Mouse (Mus musculus): ENCODE results near the gene Chrna9. TPM values are rescaled to one million over a fixed set of nuclear protein-coding genes. Genes with fewer than 3 reads are reported as not detected.

The Chrna9 gene
- polyA plus RNA-seq, 1 experiment from 2014 or later = 2.2 TPM

GRCm38 (mm10) chr5:65921477-65922138 is 13.1 kb upstream of the Chrna9 start:
- H3K9me3 ChIP-seq (ENCODE audit: control insufficient read depth, low read length) = no peaks in the 10 kb centered on the region
- WGBS = 75% methylated on average over 9 of the region's 9 CpGs
- no peaks in the 10 kb centered on the region for H3K36me3 ChIP-seq (ENCODE audit: control insufficient read depth, insufficient read depth, low read length)
- H3K4me3 ChIP-seq (ENCODE audit: low read depth, low read length) = no peak overlapping the region
- ATAC-seq (ENCODE audit: low read depth) = no peak
- no peak overlapping the region for H3K27ac ChIP-seq (replicated peaks; ENCODE audit: low read depth, low read length)
- H3K4me1 ChIP-seq (ENCODE audit: control insufficient read depth, insufficient read depth, low read length) = no peaks in the 10 kb centered on the region
- no peak overlapping the region for H3K9ac ChIP-seq (ENCODE audit: low read depth, low read length)
- no peak for DNase-seq (ENCODE audit: low spot score)
- no peak overlapping the region for H3K4me2 ChIP-seq (ENCODE audit: low read depth, low read length)
- H3K27me3 ChIP-seq (replicated peaks; ENCODE audit: control insufficient read depth, insufficient read depth, low read length) = no peaks in the 10 kb centered on the region

- DNase-seq (ENCODE audit: low spot score) (no peak), ATAC-seq (ENCODE audit: low read depth) (no peak)
- Histone ChIP-seq H3K4me2 (ENCODE audit: low read depth, low read length) (no peak overlapping the region), H3K4me1 (ENCODE audit: control insufficient read depth, insufficient read depth, low read length) (no peaks in the 10 kb centered on the region), H3K4me3 (ENCODE audit: low read depth, low read length) (no peak overlapping the region), H3K9ac (ENCODE audit: low read depth, low read length) (no peak overlapping the region), H3K36me3 (ENCODE audit: control insufficient read depth, insufficient read depth, low read length) (no peaks in the 10 kb centered on the region), H3K27ac (replicated peaks; ENCODE audit: low read depth, low read length) (no peak overlapping the region), H3K27me3 (replicated peaks; ENCODE audit: control insufficient read depth, insufficient read depth, low read length) (no peaks in the 10 kb centered on the region), H3K9me3 (ENCODE audit: control insufficient read depth, low read length) (no peaks in the 10 kb centered on the region)
- 79% methylated on average over 6 of the region's 6 CpGs for WGBS
These were observed 8.1 kb upstream of the Chrna9 start for GRCm38 (mm10) chr5:65926666-65927065.

GRCm38 (mm10) chr5:65929162-65929561 is 5.6 kb upstream of the Chrna9 start:
- Histone ChIP-seq H3K36me3 (ENCODE audit: control insufficient read depth, insufficient read depth, low read length) (no peaks in the 10 kb centered on the region), H3K9ac (ENCODE audit: low read depth, low read length) (no peak overlapping the region), H3K9me3 (ENCODE audit: control insufficient read depth, low read length) (no peaks in the 10 kb centered on the region), H3K27ac (replicated peaks; ENCODE audit: low read depth, low read length) (no peak overlapping the region), H3K4me3 (ENCODE audit: low read depth, low read length) (no peak overlapping the region), H3K27me3 (replicated peaks; ENCODE audit: control insufficient read depth, insufficient read depth, low read length) (no peaks in the 10 kb centered on the region), H3K4me1 (ENCODE audit: control insufficient read depth, insufficient read depth, low read length) (no peaks in the 10 kb centered on the region), H3K4me2 (ENCODE audit: low read depth, low read length) (no peak overlapping the region)
- ATAC-seq (ENCODE audit: low read depth) = peak; percentile 62; the same call in 1 of the 2 replicates
- peak; percentile 31 for DNase-seq (ENCODE audit: low spot score)
- 57% methylated on average over 7 of the region's 7 CpGs for WGBS

GRCm38 (mm10) chr5:65930171-65930570 is 4.5 kb upstream of the Chrna9 start:
- Histone ChIP-seq H3K27me3 (replicated peaks; ENCODE audit: control insufficient read depth, insufficient read depth, low read length) (no peaks in the 10 kb centered on the region), H3K4me1 (ENCODE audit: control insufficient read depth, insufficient read depth, low read length) (no peaks in the 10 kb centered on the region), H3K9me3 (ENCODE audit: control insufficient read depth, low read length) (no peaks in the 10 kb centered on the region), H3K27ac (replicated peaks; ENCODE audit: low read depth, low read length) (no peak overlapping the region), H3K4me3 (ENCODE audit: low read depth, low read length) (no peak overlapping the region), H3K4me2 (ENCODE audit: low read depth, low read length) (no peak overlapping the region), H3K9ac (ENCODE audit: low read depth, low read length) (no peak overlapping the region), H3K36me3 (ENCODE audit: control insufficient read depth, insufficient read depth, low read length) (no peaks in the 10 kb centered on the region)
- DNase-seq (ENCODE audit: low spot score) = no peak
- WGBS = 65% methylated on average over 4 of the region's 4 CpGs
- ATAC-seq (ENCODE audit: low read depth) = no peak

- H3K4me3 ChIP-seq (ENCODE audit: low read depth, low read length) = no peak overlapping the region
- no peak overlapping the region for H3K9ac ChIP-seq (ENCODE audit: low read depth, low read length)
- no peaks in the 10 kb centered on the region for H3K27me3 ChIP-seq (replicated peaks; ENCODE audit: control insufficient read depth, insufficient read depth, low read length)
- H3K4me1 ChIP-seq (ENCODE audit: control insufficient read depth, insufficient read depth, low read length) = no peaks in the 10 kb centered on the region
- H3K27ac ChIP-seq (replicated peaks; ENCODE audit: low read depth, low read length) = no peak overlapping the region
- H3K4me2 ChIP-seq (ENCODE audit: low read depth, low read length) = no peak overlapping the region
- DNase-seq (ENCODE audit: low spot score) (no peak), ATAC-seq (ENCODE audit: low read depth) (no peak)
- WGBS = 86% methylated on average over 4 of the region's 4 CpGs
- H3K36me3 ChIP-seq (ENCODE audit: control insufficient read depth, insufficient read depth, low read length) = no peaks in the 10 kb centered on the region
- H3K9me3 ChIP-seq (ENCODE audit: control insufficient read depth, low read length) = no peaks in the 10 kb centered on the region
These were observed 1.5 kb upstream of the Chrna9 start for GRCm38 (mm10) chr5:65933258-65933657.

GRCm38 (mm10) chr5:65933764-65934163 is 957 bp upstream of the Chrna9 start:
- no peaks in the 10 kb centered on the region for H3K4me1 ChIP-seq (ENCODE audit: control insufficient read depth, insufficient read depth, low read length)
- no peak for ATAC-seq (ENCODE audit: low read depth)
- 86% methylated on average over 2 of the region's 2 CpGs for WGBS
- no peak overlapping the region for H3K27ac ChIP-seq (replicated peaks; ENCODE audit: low read depth, low read length)
- no peaks in the 10 kb centered on the region for H3K9me3 ChIP-seq (ENCODE audit: control insufficient read depth, low read length)
- H3K4me3 ChIP-seq (ENCODE audit: low read depth, low read length) = no peak overlapping the region
- H3K36me3 ChIP-seq (ENCODE audit: control insufficient read depth, insufficient read depth, low read length) = no peaks in the 10 kb centered on the region
- H3K9ac ChIP-seq (ENCODE audit: low read depth, low read length) = no peak overlapping the region
- DNase-seq (ENCODE audit: low spot score) = no peak
- H3K27me3 ChIP-seq (replicated peaks; ENCODE audit: control insufficient read depth, insufficient read depth, low read length) = no peaks in the 10 kb centered on the region
- no peak overlapping the region for H3K4me2 ChIP-seq (ENCODE audit: low read depth, low read length)

- DNase-seq (ENCODE audit: low spot score) = peak; percentile 71
- Histone ChIP-seq H3K9me3 (ENCODE audit: control insufficient read depth, low read length) (no peaks in the 10 kb centered on the region), H3K27ac (replicated peaks; ENCODE audit: low read depth, low read length) (no peak overlapping the region), H3K4me2 (ENCODE audit: low read depth, low read length) (no peak overlapping the region), H3K9ac (ENCODE audit: low read depth, low read length) (no peak overlapping the region), H3K4me1 (ENCODE audit: control insufficient read depth, insufficient read depth, low read length) (no peaks in the 10 kb centered on the region), H3K27me3 (replicated peaks; ENCODE audit: control insufficient read depth, insufficient read depth, low read length) (no peaks in the 10 kb centered on the region), H3K36me3 (ENCODE audit: control insufficient read depth, insufficient read depth, low read length) (no peaks in the 10 kb centered on the region), H3K4me3 (ENCODE audit: low read depth, low read length) (no peak overlapping the region)
- peak; percentile 65 for ATAC-seq (ENCODE audit: low read depth)
- WGBS = 65% methylated on average over 11 of the region's 11 CpGs
These were observed 2.4 kb downstream of the Chrna9 start for GRCm38 (mm10) chr5:65937011-65937726.

GRCm38 (mm10) chr5:65937998-65938715 is 3.4 kb downstream of the Chrna9 start:
- WGBS = 54% methylated on average over 9 of the region's 9 CpGs
- Histone ChIP-seq H3K36me3 (ENCODE audit: control insufficient read depth, insufficient read depth, low read length) (no peaks in the 10 kb centered on the region), H3K27ac (replicated peaks; ENCODE audit: low read depth, low read length) (no peak overlapping the region), H3K9ac (ENCODE audit: low read depth, low read length) (no peak overlapping the region), H3K4me3 (ENCODE audit: low read depth, low read length) (no peak overlapping the region), H3K9me3 (ENCODE audit: control insufficient read depth, low read length) (no peaks in the 10 kb centered on the region), H3K4me1 (ENCODE audit: control insufficient read depth, insufficient read depth, low read length) (no peaks in the 10 kb centered on the region), H3K4me2 (ENCODE audit: low read depth, low read length) (no peak overlapping the region), H3K27me3 (replicated peaks; ENCODE audit: control insufficient read depth, insufficient read depth, low read length) (no peaks in the 10 kb centered on the region)
- ATAC-seq (ENCODE audit: low read depth) = peak; percentile 87
- DNase-seq (ENCODE audit: low spot score) = peak; percentile 82

Data from embryonic facial prominence, embryonic 14.5 days (tissue).